Mouse (Mus musculus) hindbrain, embryonic 11.5 days (tissue): ENCODE results near the gene Bri3. TPM values are rescaled to one million over a fixed set of nuclear protein-coding genes. Genes with fewer than 3 reads are reported as not detected.

ENCODE experiments used
- ATAC-seq: fragments of 200-750 bp; cut with Nextera tagmentation; 2 replicates; pipeline ENCODE4 v1.8.0; 2017; ENCODE audit warnings: mild to moderate bottlenecking, moderate TSS enrichment, moderate library complexity; ENCODE audit not compliant: low FRiP score
- DNase-seq: peaks from one replicate; pipeline ENCODE4 v3.0.0-alpha.2; 2015; ENCODE audit warnings: low spot score
- H3K27ac ChIP-seq: fragments of 300-500 bp; sonication (generic); 2 replicates; pipeline ENCODE4 v1.5.1; 2014; ENCODE audit warnings: mild to moderate bottlenecking, low read depth, low read length
- H3K27me3 ChIP-seq: fragments of 300-500 bp; sonication (generic); 2 replicates; pipeline ENCODE4 v1.6.1; 2014; ENCODE audit warnings: mild to moderate bottlenecking, low read length, moderate library complexity, mixed read lengths; ENCODE audit not compliant: control insufficient read depth, insufficient read depth
- H3K36me3 ChIP-seq: fragments of 300-500 bp; sonication (generic); 2 replicates; pipeline ENCODE4 v1.6.1; 2014; ENCODE audit warnings: mild to moderate bottlenecking, low read length, moderate library complexity, mixed read lengths; ENCODE audit not compliant: control insufficient read depth, insufficient read depth
- H3K4me1 ChIP-seq: fragments of 300-500 bp; sonication (generic); replicated peaks from 2 replicates; pipeline ENCODE4 v1.6.1; 2014; ENCODE audit warnings: low read length, mixed read lengths; ENCODE audit not compliant: control insufficient read depth, insufficient read depth
- H3K4me2 ChIP-seq: fragments of 300-500 bp; sonication (generic); replicated peaks from 2 replicates; pipeline ENCODE4 v1.6.1; 2014; ENCODE audit warnings: mild to moderate bottlenecking, low read depth, low read length
- H3K4me3 ChIP-seq: fragments of 300-500 bp; sonication (generic); 2 replicates; pipeline ENCODE4 v1.5.1; 2014; ENCODE audit warnings: low read depth, low read length
- H3K9ac ChIP-seq: fragments of 300-500 bp; sonication (generic); 2 replicates; pipeline ENCODE4 v1.6.1; 2014; ENCODE audit warnings: low read depth, low read length
- H3K9me3 ChIP-seq: fragments of 300-500 bp; sonication (generic); 2 replicates; pipeline ENCODE4 v1.6.1; 2016; ENCODE audit warnings: low read length; ENCODE audit not compliant: control insufficient read depth
- WGBS: fragments of 180-500 bp; shearing (Covaris S2); extraction: QIAGEN DNeasy Blood & Tissue Kit; methylation state at CpG from one replicate; pipeline ENCODE4 v1.1.7; 2014; 5-methylcytosine and 5-hydroxymethylcytosine counted together
- polyA plus RNA-seq: library from polyadenylated mRNA; unstranded; fragments of >200 nt; fragmentation: Nextera tagmentation; extraction: Ambion mirVana; gene quantifications from 2 replicates; pipeline ENCODE4 v1.2.1, GENCODE M21; 2014

Bri3 gene
- polyA plus RNA-seq, 1 experiment from 2014 or later = 126 TPM

GRCm38 (mm10) chr5:144286591-144287266 is 42.5 kb downstream of the Bri3 start:
- H3K4me1 ChIP-seq = no peaks in the 10 kb centered on the region
- no peak for DNase-seq
- H3K27ac ChIP-seq = no peak overlapping the region
- 85% methylated on average over 9 of the region's 9 CpGs for WGBS
- no peak overlapping the region for H3K4me3 ChIP-seq
- no peaks in the 10 kb centered on the region for H3K9me3 ChIP-seq
- no peak overlapping the region for H3K9ac ChIP-seq
- no peaks in the 10 kb centered on the region for H3K27me3 ChIP-seq
- no peak overlapping the region for H3K4me2 ChIP-seq
- no peak for ATAC-seq
- H3K36me3 ChIP-seq = no peaks in the 10 kb centered on the region

GRCm38 (mm10) chr5:144287267-144287820 is 43.1 kb downstream of the Bri3 start:
- Histone ChIP-seq H3K4me1 (no peaks in the 10 kb centered on the region), H3K9me3 (no peaks in the 10 kb centered on the region), H3K4me2 (no peak overlapping the region), H3K36me3 (no peaks in the 10 kb centered on the region), H3K27ac (no peak overlapping the region), H3K9ac (no peak overlapping the region), H3K27me3 (no peaks in the 10 kb centered on the region), H3K4me3 (no peak overlapping the region)
- 91% methylated on average over 3 of the region's 3 CpGs for WGBS
- DNase-seq (no peak), ATAC-seq (no peak)

GRCm38 (mm10) chr5:144288391-144288790 is 44.2 kb downstream of the Bri3 start:
- H3K36me3 ChIP-seq = no peaks in the 10 kb centered on the region
- H3K4me2 ChIP-seq = no peak overlapping the region
- DNase-seq (no peak), ATAC-seq (no peak)
- H3K27me3 ChIP-seq = no peaks in the 10 kb centered on the region
- no peaks in the 10 kb centered on the region for H3K9me3 ChIP-seq
- H3K9ac ChIP-seq = no peak overlapping the region
- WGBS = 89% methylated on average over 9 of the region's 9 CpGs
- no peaks in the 10 kb centered on the region for H3K4me1 ChIP-seq
- H3K27ac ChIP-seq = no peak overlapping the region
- H3K4me3 ChIP-seq = no peak overlapping the region

GRCm38 (mm10) chr5:144289769-144290440 is 45.7 kb downstream of the Bri3 start:
- WGBS = 90% methylated on average over 4 of the region's 4 CpGs
- no peak overlapping the region for H3K27ac ChIP-seq
- no peaks in the 10 kb centered on the region for H3K27me3 ChIP-seq
- DNase-seq = no peak
- H3K4me3 ChIP-seq = no peak overlapping the region
- no peaks in the 10 kb centered on the region for H3K4me1 ChIP-seq
- ATAC-seq = no peak
- H3K9me3 ChIP-seq = no peaks in the 10 kb centered on the region
- no peak overlapping the region for H3K4me2 ChIP-seq
- H3K9ac ChIP-seq = no peak overlapping the region
- H3K36me3 ChIP-seq = no peaks in the 10 kb centered on the region

GRCm38 (mm10) chr5:144294908-144295307 is 50.7 kb downstream of the Bri3 start:
- ATAC-seq = no peak
- no peak overlapping the region for H3K9ac ChIP-seq
- no peaks in the 10 kb centered on the region for H3K27me3 ChIP-seq
- DNase-seq = no peak
- H3K4me3 ChIP-seq = no peak overlapping the region
- no peaks in the 10 kb centered on the region for H3K9me3 ChIP-seq
- H3K36me3 ChIP-seq = no peaks in the 10 kb centered on the region
- H3K4me1 ChIP-seq = no peaks in the 10 kb centered on the region
- H3K27ac ChIP-seq = no peak overlapping the region
- WGBS = 86% methylated on average over 7 of the region's 7 CpGs
- H3K4me2 ChIP-seq = no peak overlapping the region

- Histone ChIP-seq H3K36me3 (no peaks in the 10 kb centered on the region), H3K9me3 (no peaks in the 10 kb centered on the region), H3K4me1 (no peaks in the 10 kb centered on the region), H3K4me2 (no peak overlapping the region), H3K4me3 (no peak overlapping the region), H3K9ac (no peak overlapping the region), H3K27me3 (no peaks in the 10 kb centered on the region), H3K27ac (no peak overlapping the region)
- ATAC-seq (no peak), DNase-seq (no peak)
- WGBS = 82% methylated on average over 1 of the region's 1 CpGs
These were observed 51.1 kb downstream of the Bri3 start for GRCm38 (mm10) chr5:144295357-144295756.

- Histone ChIP-seq H3K27me3 (no peaks in the 10 kb centered on the region), H3K27ac (no peak overlapping the region), H3K9ac (no peak overlapping the region), H3K9me3 (no peaks in the 10 kb centered on the region), H3K4me3 (no peak overlapping the region), H3K36me3 (no peaks in the 10 kb centered on the region), H3K4me1 (no peaks in the 10 kb centered on the region), H3K4me2 (no peak overlapping the region)
- WGBS = 84% methylated on average over 7 of the region's 7 CpGs
- ATAC-seq = no peak
- no peak for DNase-seq
These were observed 51.9 kb downstream of the Bri3 start for GRCm38 (mm10) chr5:144296090-144296604.

GRCm38 (mm10) chr5:144303071-144303470 is 58.8 kb downstream of the Bri3 start:
- WGBS = 95% methylated on average over 2 of the region's 2 CpGs
- Histone ChIP-seq H3K27me3 (no peaks in the 10 kb centered on the region), H3K4me2 (no peak overlapping the region), H3K4me3 (no peak overlapping the region), H3K27ac (no peak overlapping the region), H3K4me1 (no peaks in the 10 kb centered on the region), H3K9ac (no peak overlapping the region), H3K36me3 (no peaks in the 10 kb centered on the region), H3K9me3 (no peaks in the 10 kb centered on the region)
- DNase-seq (no peak), ATAC-seq (no peak)

- no peak for ATAC-seq
These were observed 64.7 kb downstream of the Bri3 start for GRCm38 (mm10) chr5:144308929-144309328.

More at GRCm38 (mm10) chr5:144308929-144309328, 64.7 kb downstream of the Bri3 start:
- 82% methylated on average over 4 of the region's 4 CpGs for WGBS
- Histone ChIP-seq H3K36me3 (no peaks in the 10 kb centered on the region), H3K9me3 (no peaks in the 10 kb centered on the region), H3K27ac (no peak overlapping the region), H3K4me2 (no peak overlapping the region), H3K9ac (no peak overlapping the region), H3K4me1 (no peaks in the 10 kb centered on the region), H3K27me3 (no peaks in the 10 kb centered on the region), H3K4me3 (no peak overlapping the region)
- no peak for DNase-seq
